Mouse (Mus musculus): ENCODE results near the gene Lrmp. TPM values are rescaled to one million over a fixed set of nuclear protein-coding genes. Genes with fewer than 3 reads are reported as not detected.

Lrmp gene
- polyA plus RNA-seq, 1 experiment: 261 TPM

- H3K36me3 ChIP-seq (ENCODE audit: control insufficient read depth, insufficient read depth, low read length): no peaks in the 10 kb centered on the region
- no peak for TF ChIP-seq POLR2A (IDR thresholded peaks at IDR 0.05; ENCODE audit: control insufficient read depth, extremely low read depth, insufficient read depth, low read length, poor library complexity)
- TF ChIP-seq CTCF (IDR thresholded peaks at IDR 0.05; ENCODE audit: borderline replicate concordance, control insufficient read depth, extremely low read depth, insufficient read depth, low read length, poor library complexity): no peak
- H3K27ac ChIP-seq (ENCODE audit: control insufficient read depth, insufficient read depth, low read length): no peak overlapping the region
- no peak for DNase-seq
- no peaks in the 10 kb centered on the region for H3K27me3 ChIP-seq (ENCODE audit: control insufficient read depth, insufficient read depth, low read length)
- peaks cover 13% of the 10 kb centered on the region for H3K4me1 ChIP-seq (replicated peaks; ENCODE audit: control insufficient read depth, insufficient read depth, low read length)
- peak overlapping the region; percentile 36 for H3K4me3 ChIP-seq (ENCODE audit: control insufficient read depth, insufficient read depth, low read length)
- 2% methylated on average over 20 of the region's 20 CpGs for WGBS
Measured at GRCm38 (mm10) chr6:145075088-145075547, 40.3 kb upstream of the Lrmp start.

- WGBS: 1% methylated on average over 39 of the region's 39 CpGs
- H3K4me1 ChIP-seq (replicated peaks; ENCODE audit: control insufficient read depth, insufficient read depth, low read length): peaks cover 13% of the 10 kb centered on the region
- TF ChIP-seq CTCF (IDR thresholded peaks at IDR 0.05; ENCODE audit: borderline replicate concordance, control insufficient read depth, extremely low read depth, insufficient read depth, low read length, poor library complexity) (no peak), POLR2A (IDR thresholded peaks at IDR 0.05; ENCODE audit: control insufficient read depth, extremely low read depth, insufficient read depth, low read length, poor library complexity) (no peak)
- DNase-seq: peak; percentile 29
- H3K27ac ChIP-seq (ENCODE audit: control insufficient read depth, insufficient read depth, low read length): no peak within 1 kb of the TSS
- H3K27me3 ChIP-seq (ENCODE audit: control insufficient read depth, insufficient read depth, low read length): no peaks in the 10 kb centered on the region
- H3K4me3 ChIP-seq (ENCODE audit: control insufficient read depth, insufficient read depth, low read length): peak within 1 kb of the TSS; percentile 36
- H3K36me3 ChIP-seq (ENCODE audit: control insufficient read depth, insufficient read depth, low read length): no peaks in the 10 kb centered on the region
Measured at GRCm38 (mm10) chr6:145075548-145076224, 39.8 kb upstream of the Lrmp start, which contains the start of gene Bcat1. TSS of gene Bcat1 (minus strand) at chr6:145076184.

GRCm38 (mm10) chr6:145076286-145076685 is 39.2 kb upstream of the Lrmp start:
- DNase-seq: no peak
- TF ChIP-seq POLR2A (IDR thresholded peaks at IDR 0.05; ENCODE audit: control insufficient read depth, extremely low read depth, insufficient read depth, low read length, poor library complexity) (no peak), CTCF (IDR thresholded peaks at IDR 0.05; ENCODE audit: borderline replicate concordance, control insufficient read depth, extremely low read depth, insufficient read depth, low read length, poor library complexity) (no peak)
- peaks cover 13% of the 10 kb centered on the region for H3K4me1 ChIP-seq (replicated peaks; ENCODE audit: control insufficient read depth, insufficient read depth, low read length)
- H3K27me3 ChIP-seq (ENCODE audit: control insufficient read depth, insufficient read depth, low read length): no peaks in the 10 kb centered on the region
- no peak overlapping the region for H3K27ac ChIP-seq (ENCODE audit: control insufficient read depth, insufficient read depth, low read length)
- H3K36me3 ChIP-seq (ENCODE audit: control insufficient read depth, insufficient read depth, low read length): no peaks in the 10 kb centered on the region
- WGBS: 21% methylated on average over 9 of the region's 9 CpGs
- no peak overlapping the region for H3K4me3 ChIP-seq (ENCODE audit: control insufficient read depth, insufficient read depth, low read length)

- no peaks in the 10 kb centered on the region for H3K36me3 ChIP-seq (ENCODE audit: control insufficient read depth, insufficient read depth, low read length)
- no peak for DNase-seq
- H3K4me3 ChIP-seq (ENCODE audit: control insufficient read depth, insufficient read depth, low read length): no peak overlapping the region
- no peak overlapping the region for H3K27ac ChIP-seq (ENCODE audit: control insufficient read depth, insufficient read depth, low read length)
- 94% methylated on average over 9 of the region's 9 CpGs for WGBS
- peaks cover 10% of the 10 kb centered on the region for H3K4me1 ChIP-seq (replicated peaks; ENCODE audit: control insufficient read depth, insufficient read depth, low read length)
- no peak for TF ChIP-seq POLR2A (IDR thresholded peaks at IDR 0.05; ENCODE audit: control insufficient read depth, extremely low read depth, insufficient read depth, low read length, poor library complexity)
- TF ChIP-seq CTCF (IDR thresholded peaks at IDR 0.05; ENCODE audit: borderline replicate concordance, control insufficient read depth, extremely low read depth, insufficient read depth, low read length, poor library complexity): no peak
- no peaks in the 10 kb centered on the region for H3K27me3 ChIP-seq (ENCODE audit: control insufficient read depth, insufficient read depth, low read length)
Measured at GRCm38 (mm10) chr6:145079087-145079759, 36.2 kb upstream of the Lrmp start.

GRCm38 (mm10) chr6:145081721-145082120 is 33.7 kb upstream of the Lrmp start:
- no peaks in the 10 kb centered on the region for H3K4me1 ChIP-seq (replicated peaks; ENCODE audit: control insufficient read depth, insufficient read depth, low read length)
- no peaks in the 10 kb centered on the region for H3K27me3 ChIP-seq (ENCODE audit: control insufficient read depth, insufficient read depth, low read length)
- H3K4me3 ChIP-seq (ENCODE audit: control insufficient read depth, insufficient read depth, low read length): no peak overlapping the region
- no peaks in the 10 kb centered on the region for H3K36me3 ChIP-seq (ENCODE audit: control insufficient read depth, insufficient read depth, low read length)
- no peak for TF ChIP-seq POLR2A (IDR thresholded peaks at IDR 0.05; ENCODE audit: control insufficient read depth, extremely low read depth, insufficient read depth, low read length, poor library complexity)
- DNase-seq: no peak
- WGBS: 86% methylated on average over 4 of the region's 4 CpGs
- H3K27ac ChIP-seq (ENCODE audit: control insufficient read depth, insufficient read depth, low read length): no peak overlapping the region

- 97% methylated on average over 8 of the region's 8 CpGs for WGBS
- no peak for TF ChIP-seq POLR2A (IDR thresholded peaks at IDR 0.05; ENCODE audit: control insufficient read depth, extremely low read depth, insufficient read depth, low read length, poor library complexity)
- no peak for TF ChIP-seq CTCF (IDR thresholded peaks at IDR 0.05; ENCODE audit: borderline replicate concordance, control insufficient read depth, extremely low read depth, insufficient read depth, low read length, poor library complexity)
- DNase-seq: no peak
- Histone ChIP-seq H3K4me3 (ENCODE audit: control insufficient read depth, insufficient read depth, low read length) (no peak overlapping the region), H3K27me3 (ENCODE audit: control insufficient read depth, insufficient read depth, low read length) (no peaks in the 10 kb centered on the region), H3K4me1 (replicated peaks; ENCODE audit: control insufficient read depth, insufficient read depth, low read length) (peaks cover 7% of the 10 kb centered on the region), H3K27ac (ENCODE audit: control insufficient read depth, insufficient read depth, low read length) (no peak overlapping the region), H3K36me3 (ENCODE audit: control insufficient read depth, insufficient read depth, low read length) (no peaks in the 10 kb centered on the region)
Measured at GRCm38 (mm10) chr6:145084343-145085117, 30.9 kb upstream of the Lrmp start.

Data from thymus, adult 2 months (tissue).